20 mouse cellular contexts compared by ENCODE assay signal in the genomic region with DNA sequence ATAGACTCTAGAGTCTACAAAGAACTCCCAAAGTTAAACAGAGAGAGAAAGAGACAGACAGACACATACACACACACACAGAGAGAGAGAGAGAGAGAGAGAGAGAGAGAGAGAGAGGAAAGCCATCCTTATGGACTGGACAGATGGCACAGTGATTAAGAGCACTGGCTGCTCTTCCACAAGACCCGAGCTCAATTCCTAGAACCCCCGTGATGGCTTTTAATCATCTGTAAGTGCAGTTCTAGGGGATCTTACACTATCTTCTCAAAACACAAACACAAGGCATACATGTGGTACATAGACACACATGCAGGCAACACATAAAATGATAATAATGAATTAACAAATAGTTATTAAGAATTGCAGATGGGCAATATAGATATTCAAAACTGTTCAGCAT.
A peak's percentile ranks its signal among the peaks of the same experiment; 100 is the strongest.
DNase-seq lines count a peak whose midpoint lies in the region; ATAC-seq and TF ChIP-seq lines count a peak whose summit lies in the region.
"Had no signal": no experiment of that assay in that cellular context is flagged by ENCODE, and none has a peak within 500 bp of the region (broad histone marks: within the 10 kb centered on the region; RNA-seq: fewer than 3 reads in every experiment).

No protein-coding gene starts in this region.

- WGBS in heart, postnatal 0 days = 41% methylated on average over 2 of the region's 2 CpGs
- WGBS in liver, embryonic 15.5 days (ENCODE audit: insufficient replicate concordance) = 18% methylated on average over 2 of the region's 2 CpGs

- no peaks in the 10 kb centered on the region for H3K9me3 ChIP-seq in heart, postnatal 0 days (replicated peaks; ENCODE audit: control insufficient read depth, low read length)
- H3K9me3 ChIP-seq in G1E (replicated peaks) = no peaks in the 10 kb centered on the region
- no peaks in the 10 kb centered on the region for H3K9me3 ChIP-seq in liver, embryonic 15.5 days (replicated peaks)
- H3K9me3 ChIP-seq: embryonic facial prominence, embryonic 12.5 days; forebrain, embryonic 15.5 days; heart, embryonic 10.5 days; hindbrain, embryonic 10.5 days had no signal

- no peak for DNase-seq in heart, postnatal 0 days (ENCODE audit: low spot score)
- DNase-seq in heart, adult 18-20 months = no peak
- no peak for DNase-seq in G1E (ENCODE audit: low spot score)
- peak; percentile 63 for DNase-seq in c-Kit-positive CD71-positive TER-119-positive erythroid progenitor cells, embryonic 14.5 days (ENCODE audit: low spot score)
- DNase-seq in layer of hippocampus, postnatal 36 days = no peak
- no peak for DNase-seq in spleen, postnatal 10 days (ENCODE audit: low spot score in 2 of 2)
- DNase-seq in kidney, postnatal 36 days = no peak
- DNase-seq: adrenal gland, adult 8-10 months; adrenal gland, postnatal 36 days; cerebellum, adult 11-12 months; cerebellum, adult 9-10 months; cerebellum, postnatal 25 days; gastrocnemius, postnatal 10 days had no signal

- no peak overlapping the region for H3K9ac ChIP-seq in heart, postnatal 0 days (replicated peaks; ENCODE audit: low read depth, low read length)
- H3K9ac ChIP-seq in liver, embryonic 15.5 days = no peak overlapping the region
- H3K9ac ChIP-seq: embryonic facial prominence, embryonic 12.5 days; forebrain, embryonic 15.5 days; hindbrain, embryonic 14.5 days had no signal

- H3K36me3 ChIP-seq in heart, postnatal 0 days (replicated peaks; ENCODE audit: control insufficient read depth, insufficient read depth, low read length) = peaks cover 12% of the 10 kb centered on the region
- H3K36me3 ChIP-seq in G1E (replicated peaks) = no peaks in the 10 kb centered on the region
- H3K36me3 ChIP-seq in liver, embryonic 15.5 days (replicated peaks) = no peaks in the 10 kb centered on the region
- H3K36me3 ChIP-seq: embryonic facial prominence, embryonic 12.5 days; forebrain, embryonic 15.5 days; heart, embryonic 10.5 days; hindbrain, embryonic 10.5 days had no signal

- H3K4me3 ChIP-seq in heart, postnatal 0 days (ENCODE audit: low read depth, low read length) = no peak overlapping the region
- no peak overlapping the region for H3K4me3 ChIP-seq in G1E (ENCODE audit: low read depth, low read length)
- H3K4me3 ChIP-seq in liver, embryonic 15.5 days (replicated peaks) = no peak overlapping the region
- H3K4me3 ChIP-seq: embryonic facial prominence, embryonic 12.5 days; forebrain, embryonic 15.5 days; heart, embryonic 10.5 days; hindbrain, embryonic 10.5 days had no signal

- H3K4me2 ChIP-seq in heart, postnatal 0 days (ENCODE audit: low read depth, low read length) = no peak overlapping the region
- H3K4me2 ChIP-seq in liver, embryonic 15.5 days = no peak overlapping the region
- H3K4me2 ChIP-seq: embryonic facial prominence, embryonic 12.5 days; forebrain, embryonic 15.5 days; hindbrain, embryonic 14.5 days had no signal

- no peak for TF ChIP-seq EP300 in heart, postnatal 0 days (IDR thresholded peaks at IDR 0.05; ENCODE audit: low read depth)

- no peaks in the 10 kb centered on the region for H3K27me3 ChIP-seq in heart, postnatal 0 days (ENCODE audit: control insufficient read depth, insufficient read depth, low read length)
- H3K27me3 ChIP-seq in G1E (ENCODE audit: insufficient read depth, low read length) = no peaks in the 10 kb centered on the region
- H3K27me3 ChIP-seq in liver, embryonic 15.5 days = no peaks in the 10 kb centered on the region
- H3K27me3 ChIP-seq: CH12.LX; embryonic facial prominence, embryonic 12.5 days; forebrain, embryonic 15.5 days had no signal

- ATAC-seq in heart, postnatal 0 days (ENCODE audit: insufficient read depth, low read depth) = no peak
- ATAC-seq in G1E (ENCODE audit: extremely low read depth, insufficient number of reproducible peaks, low FRiP score, poor library complexity, severe bottlenecking) = peak; percentile 41; the same call in 1 of the 2 replicates
- ATAC-seq in liver, embryonic 15.5 days (ENCODE audit: insufficient read depth) = peak; percentile 67
- ATAC-seq: forebrain, embryonic 15.5 days had no signal

- H3K27ac ChIP-seq in heart, postnatal 0 days (ENCODE audit: low read depth) = peak overlapping the region; percentile 39; the same call in 1 of the 2 replicates
- no peak overlapping the region for H3K27ac ChIP-seq in liver, embryonic 15.5 days (replicated peaks)
- H3K27ac ChIP-seq: embryonic facial prominence, embryonic 12.5 days; forebrain, embryonic 15.5 days; heart, embryonic 10.5 days; hindbrain, embryonic 10.5 days; hindbrain, embryonic 14.5 days had no signal

- peaks cover 37% of the 10 kb centered on the region for H3K4me1 ChIP-seq in heart, postnatal 0 days (ENCODE audit: control insufficient read depth, insufficient read depth)
- peaks cover 52% of the 10 kb centered on the region for H3K4me1 ChIP-seq in G1E (ENCODE audit: insufficient read depth, low read depth, low read length)
- H3K4me1 ChIP-seq in liver, embryonic 15.5 days (replicated peaks) = peaks cover 9% of the 10 kb centered on the region
- H3K4me1 ChIP-seq: forebrain, embryonic 15.5 days; hindbrain, embryonic 10.5 days had no signal

- TF ChIP-seq CTCF in heart, postnatal 0 days (IDR thresholded peaks at IDR 0.05; ENCODE audit: low read depth) = no peak
- no peak for TF ChIP-seq CTCF in G1E (IDR thresholded peaks at IDR 0.05; ENCODE audit: low read depth, low read length)
